Mouse (Mus musculus): ENCODE results near the gene Tekt4.
A peak's percentile ranks its signal among the peaks of the same experiment; 100 is the strongest.

Gene Tekt4

DNA sequence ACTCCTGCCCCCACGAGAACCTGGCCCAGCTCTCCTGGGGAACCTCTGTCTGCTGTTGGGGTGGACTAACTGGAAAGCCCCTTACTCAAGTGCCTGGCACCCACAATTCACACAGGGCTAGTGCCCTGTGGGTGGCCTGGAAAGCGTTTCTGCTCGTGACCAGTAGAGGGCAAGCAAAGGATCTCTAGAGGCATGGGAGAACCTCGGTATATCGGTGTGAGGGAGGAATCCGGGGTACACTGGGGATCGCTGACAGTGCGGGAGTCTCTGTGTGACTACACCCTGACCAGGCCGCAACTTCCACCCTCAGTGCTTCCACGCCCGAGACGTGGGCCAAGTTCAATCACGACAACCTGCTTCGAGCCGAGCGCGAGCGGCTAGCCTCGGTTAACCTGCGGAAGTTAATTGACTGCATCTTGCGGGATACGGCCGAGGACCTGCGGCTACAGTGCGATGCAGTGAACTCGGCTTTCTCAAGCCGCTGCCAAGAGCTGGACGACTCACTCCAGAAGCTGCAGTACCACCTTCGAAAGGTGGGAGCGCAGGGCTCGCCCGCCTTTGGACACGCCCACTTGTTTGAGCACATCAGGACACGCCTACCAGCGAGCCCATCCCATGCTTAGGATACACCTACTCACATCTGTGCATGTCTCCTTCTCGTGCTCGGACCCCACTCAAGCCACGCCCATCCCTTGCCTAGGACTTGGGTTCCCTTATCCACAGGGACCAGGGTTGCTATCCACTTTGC is 20.1 kb downstream of the Tekt4 start:
- peak; percentile 61 for DNase-seq (ENCODE audit: low read depth, low spot score)

DNA sequence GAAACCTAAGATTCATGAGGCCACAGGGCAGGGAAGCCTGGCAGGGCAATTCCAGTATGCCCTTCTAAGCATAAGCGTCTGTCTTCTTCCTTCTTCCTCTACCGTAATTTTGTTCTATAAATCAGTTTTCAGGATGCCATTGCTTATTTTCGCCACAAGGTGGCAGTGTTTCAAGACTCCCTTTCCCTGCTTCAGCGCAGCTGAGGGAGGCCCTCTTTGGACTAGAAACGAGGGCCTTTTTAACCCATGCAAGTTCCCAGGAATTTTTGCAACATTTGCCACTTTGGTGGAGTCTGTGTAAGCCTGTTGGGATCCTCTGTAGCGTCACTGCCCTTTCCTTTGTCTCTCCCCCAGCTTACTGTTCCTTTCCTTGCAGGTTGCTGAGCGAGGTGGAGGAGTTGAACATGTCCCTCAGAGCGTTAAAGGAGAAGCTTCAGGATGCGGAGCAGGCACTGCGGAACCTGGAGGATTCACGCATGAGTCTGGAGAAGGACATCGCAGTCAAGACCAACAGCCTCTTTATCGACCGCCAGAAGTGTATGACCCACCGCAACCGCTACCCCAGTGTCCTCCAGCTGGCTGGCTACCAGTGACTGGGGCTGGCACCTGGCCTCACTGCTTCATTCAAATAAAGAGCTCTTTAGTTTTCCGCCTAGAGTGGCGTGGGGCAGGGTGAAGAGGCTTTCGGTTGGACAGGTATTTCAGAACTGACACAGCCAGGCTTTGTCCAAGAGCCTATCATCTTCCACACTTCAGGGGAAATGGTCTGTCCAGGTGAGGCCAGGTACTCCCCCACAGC is 21.7 kb downstream of the Tekt4 start:
- peak; percentile 49 for DNase-seq (ENCODE audit: low read depth, low spot score)

DNA sequence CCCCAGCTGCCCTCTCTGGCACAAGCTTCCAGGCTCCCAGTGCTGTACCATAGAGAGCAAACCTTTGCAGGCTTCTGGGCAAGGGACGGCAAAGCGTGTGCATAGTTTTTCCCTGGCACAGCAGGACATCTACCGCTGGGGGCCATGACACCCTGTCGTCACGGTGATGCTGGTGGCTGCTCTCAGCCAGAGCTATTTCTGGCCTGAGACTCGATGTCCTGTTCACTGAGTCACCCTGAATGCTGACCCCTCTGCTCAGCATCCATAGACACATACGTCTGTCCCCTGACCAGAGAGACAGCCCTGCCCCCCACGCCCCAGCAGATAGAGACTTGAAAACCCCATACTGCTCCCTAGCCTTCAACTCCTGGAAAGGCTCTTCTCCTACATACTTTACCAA is 25.7 kb downstream of the Tekt4 start:
- no peak for DNase-seq (ENCODE audit: low read depth, low spot score)

DNA sequence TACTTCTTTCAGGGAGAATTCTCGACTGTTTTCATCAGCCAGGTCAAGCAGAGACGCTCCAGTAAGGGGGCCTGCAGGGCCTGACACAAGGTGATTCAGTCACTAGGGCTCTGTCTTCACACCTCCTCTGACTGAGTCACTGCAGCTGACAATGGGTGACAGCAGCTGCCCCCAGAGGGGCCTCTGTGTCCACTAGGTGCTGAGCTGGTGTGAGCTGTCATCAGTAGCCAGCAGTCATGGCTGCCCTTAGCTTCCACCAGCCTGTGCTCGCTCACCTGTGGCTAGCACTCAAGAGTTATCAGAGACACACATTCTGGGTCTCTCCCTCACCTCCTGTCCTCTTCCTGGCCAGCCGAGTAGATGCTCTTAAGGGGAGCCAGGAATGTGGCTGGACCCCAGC is 26.4 kb downstream of the Tekt4 start:
- no peak for DNase-seq (ENCODE audit: low read depth, low spot score)

DNA sequence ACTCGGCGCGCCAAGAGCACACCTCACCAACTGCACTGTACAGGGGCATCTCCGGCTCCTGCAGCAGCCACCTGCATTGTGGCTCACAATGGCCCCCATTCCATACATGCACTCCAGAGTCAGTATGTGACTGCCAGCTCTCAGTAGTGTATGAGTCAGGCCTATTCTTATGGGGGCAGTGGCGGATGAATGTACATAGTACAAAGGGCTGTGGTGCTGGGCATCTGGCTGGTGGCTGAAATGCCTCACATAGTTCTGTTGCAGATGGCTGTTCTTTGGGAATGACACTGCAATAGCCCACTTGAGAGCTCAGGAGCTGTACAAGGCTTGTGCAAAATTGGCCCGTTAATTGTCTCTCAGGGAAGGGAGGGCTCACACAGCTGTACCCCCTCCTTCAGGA is 27.7 kb downstream of the Tekt4 start:
- no peak for DNase-seq (ENCODE audit: low read depth, low spot score)

DNA sequence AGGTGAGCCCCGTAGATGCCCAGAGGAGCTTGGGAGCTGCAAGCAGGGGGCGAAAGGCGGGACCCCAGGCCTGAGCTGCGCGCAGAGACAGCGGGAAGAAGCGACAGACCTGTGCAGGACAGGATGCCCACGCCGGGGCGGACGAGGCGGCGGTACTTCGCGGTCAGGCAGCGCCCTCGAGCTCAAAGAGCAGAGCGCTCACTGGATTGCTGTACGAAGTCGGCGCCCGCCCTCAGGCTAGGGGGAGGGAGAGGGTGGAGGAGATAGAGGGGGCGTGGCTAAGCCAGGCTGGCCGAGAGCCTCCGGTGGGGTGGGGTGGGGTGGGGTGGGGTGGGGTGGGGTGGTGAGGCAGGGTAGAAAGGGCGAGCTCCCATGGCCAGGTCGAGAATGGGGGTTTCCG is 42.6 kb downstream of the Tekt4 start, which contains the start of gene Sstr5:
TSS of gene Sstr5 (minus strand) at position 276 of the 400 bp plus-strand sequence.
- no peak for DNase-seq (ENCODE audit: low read depth, low spot score)

GRCm38 (mm10) chr17:25502599-25502998 is 48.2 kb downstream of the Tekt4 start:
- no peak for DNase-seq (ENCODE audit: low read depth, low spot score)

DNA sequence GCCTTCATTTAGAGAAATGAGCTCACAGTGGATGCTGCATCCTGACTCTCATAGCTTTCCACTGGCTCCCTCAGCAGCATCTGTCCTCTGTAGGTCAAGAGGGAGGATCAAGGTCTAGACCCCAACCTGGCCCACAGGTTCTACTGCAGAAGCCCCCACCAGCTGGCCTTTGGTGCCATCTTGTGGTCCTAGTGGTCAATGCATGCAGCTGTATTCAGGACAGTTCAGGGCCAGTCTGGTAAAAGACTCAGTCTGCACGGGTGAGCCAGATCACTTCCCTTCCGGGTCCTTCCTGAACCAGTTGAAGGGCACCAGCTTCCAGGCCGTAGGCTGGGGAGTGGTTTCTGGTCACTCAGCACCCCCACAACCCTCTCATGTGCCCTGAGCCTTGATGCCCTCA is 53.4 kb downstream of the Tekt4 start:
- peak; percentile 70 for DNase-seq (ENCODE audit: low read depth, low spot score)

DNA sequence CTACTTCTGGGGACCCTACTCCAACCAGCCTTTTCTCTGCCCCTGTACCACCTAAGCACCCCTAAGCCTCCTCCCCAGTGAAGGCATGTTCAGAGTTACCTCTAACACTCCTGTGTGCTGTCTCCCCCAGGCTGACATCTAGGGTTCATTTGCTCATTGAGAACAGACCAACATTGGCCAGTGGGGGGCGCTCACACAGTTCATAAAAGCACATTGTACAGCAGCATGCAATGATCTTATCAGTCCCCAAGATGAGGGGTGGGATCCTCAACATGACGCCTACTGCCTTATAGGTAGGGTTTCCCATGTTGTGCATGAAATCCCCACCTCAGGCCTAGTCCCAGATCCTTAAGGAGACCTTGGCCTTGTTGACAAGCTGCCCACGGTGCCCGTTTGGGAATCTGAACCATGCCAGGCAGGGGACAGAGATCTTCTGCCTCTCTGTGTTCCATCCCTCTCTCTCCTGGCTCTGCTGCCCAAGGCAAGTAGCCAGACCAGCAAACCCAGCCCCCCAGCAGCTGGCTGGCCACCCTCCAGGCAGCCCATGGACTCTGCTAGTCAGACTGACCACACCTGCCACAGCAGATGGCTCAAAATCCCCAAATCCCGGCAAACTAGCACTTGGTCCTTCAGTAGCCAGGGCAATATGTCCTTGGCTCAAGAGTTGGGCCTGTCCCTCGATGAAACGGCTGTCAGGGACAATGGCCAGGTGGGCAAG is 54.6 kb downstream of the Tekt4 start:
- peak; percentile 33 for DNase-seq (ENCODE audit: low read depth, low spot score)

GRCm38 (mm10) chr17:25510074-25510830 is 55.8 kb downstream of the Tekt4 start:
- DNase-seq (ENCODE audit: low read depth, low spot score): no peak

DNA sequence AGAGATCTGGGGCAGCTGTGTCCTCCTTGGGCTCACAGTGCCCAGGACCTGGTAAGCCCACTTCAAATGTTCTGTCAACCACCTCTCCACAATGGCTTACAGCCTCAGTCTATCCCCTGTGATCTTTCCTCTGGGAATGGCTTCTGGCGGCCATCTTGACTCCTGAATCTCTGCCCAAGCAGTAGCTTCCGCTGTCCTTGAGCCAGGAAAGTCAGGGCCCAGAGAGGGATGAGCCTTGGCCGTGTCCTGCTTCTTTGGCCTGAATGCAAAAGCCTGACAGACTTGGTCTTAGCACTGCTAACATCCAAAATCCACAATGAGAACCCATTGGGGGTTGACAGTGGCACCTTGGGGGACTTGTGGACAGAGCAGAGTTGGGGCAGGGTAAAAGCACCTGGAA is 57.5 kb downstream of the Tekt4 start:
- no peak for DNase-seq (ENCODE audit: low read depth, low spot score)

GRCm38 (mm10) chr17:25514055-25514454 is 59.6 kb downstream of the Tekt4 start:
- no peak for DNase-seq (ENCODE audit: low read depth, low spot score)

GRCm38 (mm10) chr17:25516315-25516714 is 61.9 kb downstream of the Tekt4 start:
- DNase-seq (ENCODE audit: low read depth, low spot score): no peak

DNA sequence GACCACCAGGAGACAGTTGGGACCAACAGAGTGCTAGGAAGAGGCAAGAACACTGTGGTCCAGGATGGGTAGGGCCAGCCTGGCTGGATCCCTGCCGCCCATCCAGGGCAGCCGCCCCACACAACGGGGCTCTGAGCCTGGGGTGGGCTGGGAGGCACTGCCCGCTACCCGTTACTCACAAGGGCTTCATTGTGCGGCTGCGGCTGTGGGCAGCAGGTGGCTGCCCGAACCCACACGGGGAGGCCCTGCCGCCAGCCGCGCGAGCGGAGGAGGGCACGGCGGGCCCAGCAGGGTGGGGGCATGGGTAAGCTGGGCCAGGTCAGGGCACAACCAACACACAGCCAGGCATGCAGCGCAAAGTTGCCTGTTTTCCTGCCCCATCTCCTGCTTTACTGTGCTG is 63.7 kb downstream of the Tekt4 start:
- no peak for DNase-seq (ENCODE audit: low read depth, low spot score)

DNA sequence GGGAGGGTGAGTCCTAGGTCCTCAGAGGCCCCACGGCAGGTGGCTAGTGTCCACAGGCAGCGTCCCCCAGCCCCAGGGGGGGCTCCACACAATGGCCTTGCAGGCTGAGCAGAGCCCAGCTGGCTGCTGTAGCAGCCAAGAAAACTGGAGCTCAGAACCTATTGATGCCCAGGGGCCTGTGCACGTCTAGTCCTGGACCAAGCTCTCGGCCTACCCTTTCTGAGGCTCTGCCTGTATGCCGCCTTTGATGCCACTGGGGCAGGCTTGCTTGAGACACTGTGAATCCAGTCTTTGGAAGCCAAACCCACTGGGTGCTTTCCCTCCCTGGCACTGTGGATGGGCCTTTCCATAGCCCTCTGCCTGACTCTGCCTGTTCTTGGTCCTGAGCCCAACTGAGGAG is 65.1 kb downstream of the Tekt4 start:
- DNase-seq (ENCODE audit: low read depth, low spot score): no peak

DNA sequence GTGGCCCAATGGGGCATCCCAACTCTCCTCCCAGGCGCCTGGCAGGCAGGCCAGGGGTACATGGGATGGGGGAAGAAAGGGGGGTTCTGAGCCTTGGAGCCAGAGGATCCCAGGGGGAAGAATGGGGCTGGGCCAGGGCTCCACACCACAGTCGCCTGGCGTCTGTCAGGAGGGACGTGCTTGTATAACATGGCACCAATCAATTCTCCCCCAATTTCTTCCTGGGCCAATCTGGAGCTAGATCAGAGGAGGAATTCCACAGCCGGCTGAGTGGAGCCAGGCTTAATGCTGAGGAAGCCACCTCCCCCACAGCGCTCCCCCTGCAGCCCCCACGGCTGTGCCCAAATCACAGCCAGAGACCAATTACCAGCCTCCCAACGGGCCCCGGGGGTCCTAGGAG is 66.1 kb downstream of the Tekt4 start:
- DNase-seq (ENCODE audit: low read depth, low spot score): no peak

DNA sequence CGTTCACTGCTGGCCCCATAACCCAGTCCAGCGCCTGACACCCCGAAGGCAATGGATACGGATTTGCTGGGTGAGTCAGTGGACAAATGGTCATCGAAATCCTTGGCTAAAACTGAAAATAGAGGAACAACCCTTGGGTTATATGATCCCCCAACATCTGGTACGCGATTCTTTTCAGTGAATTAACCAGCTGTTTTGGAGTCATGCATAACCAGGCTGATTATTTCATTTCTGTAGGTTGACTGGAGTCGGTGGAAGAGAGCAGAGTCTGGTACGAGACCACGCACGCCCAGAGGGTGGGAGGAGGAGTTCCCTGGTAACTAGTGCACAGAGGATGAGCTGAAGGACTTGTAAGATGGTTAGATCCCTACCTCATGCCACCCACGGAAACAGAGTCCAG is 67.7 kb downstream of the Tekt4 start:
- no peak for DNase-seq (ENCODE audit: low read depth, low spot score)
